Mouse (Mus musculus) MEL (cell line): ENCODE data around the gene Rsrp1. TPM values are rescaled to one million over a fixed set of nuclear protein-coding genes. Genes with fewer than 3 reads are reported as not detected.

Experiments
- DNase-seq: peaks from one replicate; pipeline ENCODE4 v3.0.0; 2011; ENCODE audit warnings: low read depth, low spot score
- H3K27ac ChIP-seq: 2 replicates; pipeline ENCODE4 v1.5.1; 2012; ENCODE audit warnings: low read depth, mild to moderate bottlenecking, control low read depth, low read length, moderate library complexity; ENCODE audit not compliant: control insufficient read depth
- H3K27me3 ChIP-seq, 2 experiments: fragments of 150-350 bp in 1 of 2; sonication (generic) in 1 of 2; 2 replicates each; pipeline ENCODE4 v1.6.1; 2012; ENCODE audit warnings: low read length in 2 of 2, mild to moderate bottlenecking in 2 of 2, improper control_type of control experiment in 1 of 2, moderate library complexity in 1 of 2; ENCODE audit not compliant: insufficient read depth in 2 of 2, control insufficient read depth in 1 of 2
- H3K36me3 ChIP-seq, 2 experiments: 2 replicates each; pipeline ENCODE4 v1.6.1; 2012 to 2014; ENCODE audit warnings: low read length in 2 of 2, improper control_type of control experiment in 1 of 2, inconsistent platforms in 1 of 2, mild to moderate bottlenecking in 1 of 2; ENCODE audit not compliant: insufficient read depth in 2 of 2, control insufficient read depth in 1 of 2
- H3K4me1 ChIP-seq, 2 experiments: fragments of 150-350 bp in 1 of 2; sonication (generic) in 1 of 2; 2 replicates each; pipeline ENCODE4 v1.6.1; 2012; ENCODE audit warnings: low read length in 2 of 2, improper control_type of control experiment in 1 of 2, mild to moderate bottlenecking in 1 of 2; ENCODE audit not compliant: insufficient read depth in 2 of 2, control insufficient read depth in 1 of 2
- H3K4me3 ChIP-seq, 2 experiments: fragments of 150-350 bp in 1 of 2; sonication (generic) in 1 of 2; 2 replicates each; pipeline ENCODE4 v1.5.1; 2012; ENCODE audit warnings: low read depth in 2 of 2, low read length in 2 of 2, mild to moderate bottlenecking in 2 of 2, moderate library complexity in 2 of 2, control low read depth in 1 of 2, improper control_type of control experiment in 1 of 2; ENCODE audit not compliant: control insufficient read depth in 1 of 2, insufficient read depth in 1 of 2
- H3K79me2 ChIP-seq: 2 replicates; pipeline ENCODE4 v1.6.1; 2012; ENCODE audit warnings: mild to moderate bottlenecking, low read length, moderate library complexity; ENCODE audit not compliant: control insufficient read depth, poor library complexity, insufficient read depth
- H3K9ac ChIP-seq: 2 replicates; pipeline ENCODE4 v1.6.1; 2012; ENCODE audit warnings: low read depth, mild to moderate bottlenecking, control low read depth, low read length, moderate library complexity; ENCODE audit not compliant: control insufficient read depth, poor library complexity, severe bottlenecking
- H3K9me3 ChIP-seq: fragments of 150-350 bp; sonication (generic); replicated peaks from 2 replicates; pipeline ENCODE4 v1.6.1; 2012; ENCODE audit warnings: mild to moderate bottlenecking, low read length, improper control_type of control experiment, moderate library complexity; ENCODE audit not compliant: insufficient read depth
- BHLHE40 ChIP-seq: IDR thresholded peaks from 2 replicates; pipeline ENCODE4 v1.6.1; 2012; ENCODE audit warnings: low read depth, mild to moderate bottlenecking, inconsistent platforms, low read length, improper control_type of control experiment, borderline replicate concordance
- CHD2 ChIP-seq: IDR thresholded peaks from 2 replicates; pipeline ENCODE4 v1.6.1; 2011; ENCODE audit warnings: low read length, improper control_type of control experiment
- CTCF ChIP-seq, 3 experiments: IDR thresholded peaks in 2 of 3; conservative IDR thresholded peaks in 1 of 3; 2 replicates each; pipeline ENCODE4 v1.5.1; 2011 to 2012; ENCODE audit warnings: low read length in 3 of 3, low read depth in 2 of 3, mild to moderate bottlenecking in 2 of 3, improper control_type of control experiment in 1 of 3, inconsistent platforms in 1 of 3, mixed read lengths in 1 of 3, moderate library complexity in 1 of 3; ENCODE audit not compliant: control insufficient read depth in 1 of 3, insufficient read depth in 1 of 3, poor library complexity in 1 of 3, severe bottlenecking in 1 of 3
- E2F4 ChIP-seq: IDR thresholded peaks from 2 replicates; pipeline ENCODE4 v1.6.1; 2011; ENCODE audit warnings: low read depth, low read length, improper control_type of control experiment, borderline replicate concordance
- ELF1 ChIP-seq: IDR thresholded peaks from 2 replicates; pipeline ENCODE4 v1.6.1; 2014; ENCODE audit warnings: low read depth, mild to moderate bottlenecking, inconsistent platforms, low read length, improper control_type of control experiment, moderate library complexity
- JUND ChIP-seq: IDR thresholded peaks from 2 replicates; pipeline ENCODE4 v1.6.1; 2011; ENCODE audit warnings: low read depth, mild to moderate bottlenecking, improper control_type of control experiment, low read length
- KAT2A ChIP-seq: conservative IDR thresholded peaks from 2 replicates; pipeline ENCODE4 v1.6.1; 2012; ENCODE audit warnings: low read depth, low read length, improper control_type of control experiment, inconsistent platforms
- MAX ChIP-seq: IDR thresholded peaks from 2 replicates; pipeline ENCODE4 v1.6.1; 2011; ENCODE audit warnings: low read length, improper control_type of control experiment
- MAZ ChIP-seq: IDR thresholded peaks from 2 replicates; pipeline ENCODE4 v1.6.1; 2012; ENCODE audit warnings: low read depth, mild to moderate bottlenecking, inconsistent platforms, low read length, improper control_type of control experiment
- MEF2A ChIP-seq: IDR thresholded peaks from 2 replicates; pipeline ENCODE4 v1.6.1; 2014; ENCODE audit warnings: low read depth, mild to moderate bottlenecking, inconsistent platforms, low read length, improper control_type of control experiment; ENCODE audit not compliant: poor library complexity, insufficient replicate concordance, severe bottlenecking; ENCODE audit errors: extremely low read depth
- MXI1 ChIP-seq: IDR thresholded peaks from 2 replicates; pipeline ENCODE4 v1.6.1; 2011; ENCODE audit warnings: mild to moderate bottlenecking, low read depth, low read length, improper control_type of control experiment
- MYB ChIP-seq: IDR thresholded peaks from 2 replicates; pipeline ENCODE4 v1.6.1; 2011; ENCODE audit warnings: mild to moderate bottlenecking, low read depth, low read length, improper control_type of control experiment
- MYC ChIP-seq: IDR thresholded peaks from 2 replicates; pipeline ENCODE4 v1.6.1; 2011; ENCODE audit warnings: low read depth, mild to moderate bottlenecking, low read length, improper control_type of control experiment, moderate library complexity
- NELFE ChIP-seq: IDR thresholded peaks from 2 replicates; pipeline ENCODE4 v1.6.1; 2011; ENCODE audit warnings: low read depth, low read length, improper control_type of control experiment
- POLR2A ChIP-seq, 2 experiments: IDR thresholded peaks; 2 replicates each; pipeline ENCODE4 v1.6.1; 2011 to 2012; ENCODE audit warnings: low read length in 2 of 2, mild to moderate bottlenecking in 2 of 2, control low read depth in 1 of 2, improper control_type of control experiment in 1 of 2, low read depth in 1 of 2, moderate library complexity in 1 of 2; ENCODE audit not compliant: control insufficient read depth in 1 of 2, insufficient read depth in 1 of 2, poor library complexity in 1 of 2
- POLR2AphosphoS2 ChIP-seq: IDR thresholded peaks from 2 replicates; pipeline ENCODE4 v1.6.1; 2011; ENCODE audit warnings: low read length, improper control_type of control experiment
- POLR2AphosphoS5 ChIP-seq: IDR thresholded peaks from 2 replicates; pipeline ENCODE4 v1.6.1; 2012; ENCODE audit warnings: low read depth, borderline replicate concordance, mild to moderate bottlenecking, inconsistent platforms, low read length, moderate library complexity, mixed read lengths
- RAD21 ChIP-seq: IDR thresholded peaks from 2 replicates; pipeline ENCODE4 v1.6.1; 2011; ENCODE audit warnings: mild to moderate bottlenecking, low read depth, low read length, improper control_type of control experiment
- RCOR1 ChIP-seq: IDR thresholded peaks from 2 replicates; pipeline ENCODE4 v1.6.1; 2012; ENCODE audit warnings: low read depth, mild to moderate bottlenecking, inconsistent platforms, low read length, improper control_type of control experiment
- SIN3A ChIP-seq: IDR thresholded peaks from 2 replicates; pipeline ENCODE4 v1.6.1; 2012; ENCODE audit warnings: low read length, improper control_type of control experiment, inconsistent platforms
- SMC3 ChIP-seq: IDR thresholded peaks from 2 replicates; pipeline ENCODE4 v1.6.1; 2011; ENCODE audit warnings: low read depth, low read length, improper control_type of control experiment
- TAL1 ChIP-seq: IDR thresholded peaks from 2 replicates; pipeline ENCODE4 v1.6.1; 2012; ENCODE audit warnings: mild to moderate bottlenecking, inconsistent platforms, low read length, moderate library complexity, mixed read lengths
- TBP ChIP-seq: IDR thresholded peaks from 2 replicates; pipeline ENCODE4 v1.8.0; 2011; ENCODE audit warnings: low read depth, low read length, improper control_type of control experiment
- TCF12 ChIP-seq: IDR thresholded peaks from 2 replicates; pipeline ENCODE4 v1.6.1; 2014; ENCODE audit warnings: low read depth, mild to moderate bottlenecking, inconsistent platforms, low read length, improper control_type of control experiment, moderate library complexity
- USF2 ChIP-seq, 2 experiments: IDR thresholded peaks; 2 replicates each; pipeline ENCODE4 v1.6.1; 2011 to 2012; ENCODE audit warnings: improper control_type of control experiment in 2 of 2, low read length in 2 of 2, borderline replicate concordance in 1 of 2, inconsistent platforms in 1 of 2, low read depth in 1 of 2, mild to moderate bottlenecking in 1 of 2; ENCODE audit not compliant: insufficient read depth in 1 of 2
- ZC3H11A ChIP-seq: IDR thresholded peaks from 2 replicates; pipeline ENCODE4 v1.6.1; 2012; ENCODE audit warnings: low read depth, mild to moderate bottlenecking, inconsistent platforms, low read length, improper control_type of control experiment
- ZNF384 ChIP-seq: IDR thresholded peaks from 2 replicates; pipeline ENCODE4 v1.6.1; 2012; ENCODE audit warnings: low read depth, mild to moderate bottlenecking, inconsistent platforms, low read length, improper control_type of control experiment
- polyA plus RNA-seq, 2 experiments: library from polyadenylated mRNA; stranded (reverse) in 1 of 2; unstranded in 1 of 2; fragments of >175 nt in 1 of 2; fragments of >200 nt in 1 of 2; gene quantifications; 2 replicates each; pipeline versions ENCODE4 v1.2.1 to v1.2.4; 2012; ENCODE audit warnings: low replicate concordance in 2 of 2, low read depth in 1 of 2; ENCODE audit not compliant: insufficient read length in 2 of 2, insufficient read depth in 1 of 2, missing spikeins in 1 of 2
- total RNA-seq: library from RNA; depleted of rRNA; stranded (reverse); fragments of 300-350 nt; gene quantifications from 2 replicates; pipeline ENCODE4 v1.2.3, GENCODE M21; 2012

The Rsrp1 gene
- total and polyA plus RNA-seq, 3 experiments, result 59.5 to 110 TPM; not detected in 1

DNA sequence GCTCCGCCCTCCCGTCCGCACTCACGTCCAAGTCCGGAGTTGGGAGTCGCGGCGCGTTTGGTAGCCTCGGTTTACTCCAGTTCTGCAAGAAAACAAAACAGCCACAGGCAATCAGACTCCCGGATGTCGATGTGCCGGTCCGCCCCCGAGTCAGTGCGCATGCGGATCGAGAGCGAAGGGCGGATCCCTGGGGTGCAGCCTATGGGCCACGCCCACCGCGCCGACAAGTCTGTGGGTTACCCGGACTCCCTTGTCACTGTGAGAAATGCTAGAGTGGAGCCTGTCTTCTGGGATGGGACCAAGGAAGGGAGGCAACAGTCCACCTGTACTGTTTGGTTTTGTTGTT is 8.6 kb upstream of the Rsrp1 start, which contains the start of gene Tmem50a (continued):
- TF ChIP-seq TAL1, result no peak
- peak; percentile 66 for TF ChIP-seq TBP
- TF ChIP-seq ELF1, result peak; percentile 65
- peak; percentile 66 for TF ChIP-seq TCF12
- peak; percentile 87 for TF ChIP-seq POLR2AphosphoS2
- TF ChIP-seq SIN3A, result peak; percentile 82; the same call in 1 of the 2 replicates
- TF ChIP-seq MEF2A, result 0 out of 2 replicates have a peak, but pooled peaks have one; percentile 18
- TF ChIP-seq SMC3, result no peak
- no peak for TF ChIP-seq ZNF384
- TF ChIP-seq CTCF (IDR thresholded peaks at IDR 0.05 in 2 of 3, conservative IDR thresholded peaks at IDR 0.05 in 1 of 3; ENCODE audit: control insufficient read depth in 1 of 3, insufficient read depth in 1 of 3, low read depth in 2 of 3, low read length in 3 of 3, poor library complexity in 1 of 3, severe bottlenecking in 1 of 3), result no peak
- TF ChIP-seq NELFE, result peak; percentile 91
- TF ChIP-seq KAT2A, result no peak; the same call in 1 of the 2 replicates
- TF ChIP-seq USF2 (IDR thresholded peaks at IDR 0.05; ENCODE audit: borderline replicate concordance in 1 of 2, insufficient read depth in 1 of 2, low read depth in 1 of 2, low read length in 2 of 2), result no peak
- no peak for TF ChIP-seq RAD21
- TF ChIP-seq E2F4, result no peak
- TF ChIP-seq MAZ, result peak; percentile 74; the same call in 1 of the 2 replicates
- TF ChIP-seq ZC3H11A, result no peak
- no peak for TF ChIP-seq CHD2
- TF ChIP-seq RCOR1, result no peak

DNA sequence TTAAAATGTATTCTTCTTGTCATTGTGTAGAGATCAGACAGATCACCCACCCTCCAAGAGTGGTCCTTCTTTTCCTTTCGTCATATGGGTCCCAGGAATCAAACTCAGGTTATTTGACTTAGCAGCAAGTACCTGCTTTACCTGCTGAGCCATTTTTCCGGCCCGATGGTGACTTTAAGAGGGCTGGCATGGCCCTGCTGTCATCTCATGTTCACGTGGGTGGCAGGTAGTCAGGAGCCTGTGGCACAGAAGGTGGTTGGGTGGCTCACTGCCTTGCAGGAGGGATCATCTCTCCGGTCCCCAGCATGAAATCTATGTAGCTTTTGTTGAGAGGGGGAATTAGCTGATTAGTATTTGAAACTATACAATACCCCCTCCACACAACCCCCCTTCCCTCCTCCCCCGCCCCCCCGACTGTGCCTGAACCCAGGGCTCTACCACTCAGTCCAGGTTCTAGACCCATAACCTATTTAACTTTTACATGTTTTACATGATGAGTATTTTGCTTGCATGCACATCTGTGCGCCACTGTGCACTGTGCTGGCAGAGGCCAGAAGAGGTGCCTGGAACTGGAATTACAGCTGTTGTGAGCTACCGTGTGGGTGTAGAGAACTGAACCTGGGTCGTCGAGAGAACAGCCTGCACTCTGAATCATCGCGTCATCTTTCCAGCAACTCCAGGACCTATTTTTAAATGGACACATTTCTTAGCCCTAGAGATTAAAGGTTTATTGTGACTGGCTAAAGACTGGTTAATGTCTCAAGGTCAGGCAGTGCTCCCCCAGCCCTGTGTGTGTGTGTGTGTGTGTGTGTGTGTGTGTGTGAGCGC is 8.0 kb upstream of the Rsrp1 start:
- H3K9me3 ChIP-seq, result no peaks in the 10 kb centered on the region
- H3K27ac ChIP-seq, result peak overlapping the region; percentile 15
- DNase-seq, result peak; percentile 30
- H3K79me2 ChIP-seq, result peaks cover 11% of the 10 kb centered on the region
- peaks cover 32 to 50% of the 10 kb centered on the region in 2 experiments for H3K4me1 ChIP-seq
- no peaks in the 10 kb centered on the region for H3K27me3 ChIP-seq
- H3K4me3 ChIP-seq, result peak overlapping the region; percentile 72 to 94
- peak overlapping the region; percentile 40 for H3K9ac ChIP-seq
- TF ChIP-seq CTCF (IDR thresholded peaks at IDR 0.05 in 2 of 3, conservative IDR thresholded peaks at IDR 0.05 in 1 of 3; ENCODE audit: control insufficient read depth in 1 of 3, insufficient read depth in 1 of 3, low read depth in 2 of 3, low read length in 3 of 3, poor library complexity in 1 of 3, severe bottlenecking in 1 of 3) (no peak), POLR2AphosphoS5 (no peak), E2F4 (no peak), POLR2A (IDR thresholded peaks at IDR 0.05; ENCODE audit: control insufficient read depth in 1 of 2, insufficient read depth in 1 of 2, low read depth in 1 of 2, low read length in 2 of 2, poor library complexity in 1 of 2) (no peak), MAX (no peak; the same call in 1 of the 2 replicates), MXI1 (no peak), MYC (no peak), CHD2 (no peak), JUND (no peak), ZC3H11A (no peak), MYB (no peak), BHLHE40 (no peak)
- peaks cover 9 to 27% of the 10 kb centered on the region in 2 experiments for H3K36me3 ChIP-seq
